Mouse (Mus musculus): ENCODE data around the gene Azin2.

- TF ChIP-seq CTCF (IDR thresholded peaks at IDR 0.05; ENCODE audit: low read depth) (no peak), EP300 (IDR thresholded peaks at IDR 0.05; ENCODE audit: low read depth) (no peak)
Observed at GRCm38 (mm10) chr4:128895841-128896240, 66.4 kb downstream of the Azin2 start.
